Mouse (Mus musculus): ENCODE measurements around the gene Gstm7.

DNA sequence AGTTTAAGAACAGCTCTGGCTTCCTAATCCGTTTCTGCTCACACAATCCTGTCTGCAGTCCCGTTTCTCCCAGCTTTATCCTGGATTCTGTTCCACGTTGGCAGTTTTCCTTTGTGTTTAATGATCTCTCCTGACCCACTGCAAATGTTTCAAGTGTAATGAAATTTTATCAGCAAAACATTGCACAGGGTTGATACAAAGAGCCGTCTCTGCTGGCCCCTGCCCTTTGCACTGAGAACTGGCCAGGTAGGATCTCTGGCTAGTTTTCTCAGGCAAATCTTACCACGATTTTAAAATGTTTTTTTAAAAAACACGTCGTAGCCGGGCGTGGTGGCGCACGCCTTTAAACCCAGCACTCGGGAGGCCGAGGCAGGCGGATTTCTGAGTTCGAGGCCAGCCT, 14.9 kb downstream of the Gstm7 start:
- TF ChIP-seq EP300 (optimal IDR thresholded peaks at IDR 0.05) (no peak), CTCF (IDR thresholded peaks at IDR 0.05; ENCODE audit: low read depth) (no peak)

All from stomach, postnatal 0 days (tissue).